Mouse (Mus musculus) brain, embryonic 18.5 days (tissue): ENCODE measurements at regions not wholly inside any gene's neighbourhood (a gene's known extent, or its start where the extent isn't known, plus 50 kb on each side); places are given as distances from the start of the nearest gene placed in this dataset.
"Not testable (repeated sequence)": the region's sequence is repeated elsewhere in the genome, so short reads cannot be mapped to it uniquely, and the experiment has no call there.

ENCODE experiments used
- DNase-seq: peaks from one replicate; pipeline ENCODE4 v3.0.0-alpha.2; 2012; ENCODE audit warnings: low read depth, low spot score

DNA sequence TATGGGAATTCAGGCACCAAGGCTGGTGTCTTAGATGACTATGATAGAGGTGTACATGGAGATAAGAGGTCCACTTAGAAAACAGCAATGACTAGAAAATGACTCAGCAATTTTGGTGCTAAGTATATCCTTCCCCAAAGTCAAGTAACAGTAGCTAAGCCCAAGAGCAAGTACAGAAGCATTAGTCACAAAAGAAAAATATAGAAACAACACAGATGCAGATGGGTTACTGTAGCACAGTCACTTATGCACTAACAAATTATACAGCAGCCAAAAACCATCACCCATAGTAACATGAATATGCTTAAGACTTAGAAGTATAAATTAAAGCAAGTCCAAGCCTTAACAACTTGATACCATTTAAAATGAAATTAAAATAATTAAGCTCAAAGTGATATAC lies 378.5 kb upstream of the Meis2 start:
- no peak for DNase-seq

DNA sequence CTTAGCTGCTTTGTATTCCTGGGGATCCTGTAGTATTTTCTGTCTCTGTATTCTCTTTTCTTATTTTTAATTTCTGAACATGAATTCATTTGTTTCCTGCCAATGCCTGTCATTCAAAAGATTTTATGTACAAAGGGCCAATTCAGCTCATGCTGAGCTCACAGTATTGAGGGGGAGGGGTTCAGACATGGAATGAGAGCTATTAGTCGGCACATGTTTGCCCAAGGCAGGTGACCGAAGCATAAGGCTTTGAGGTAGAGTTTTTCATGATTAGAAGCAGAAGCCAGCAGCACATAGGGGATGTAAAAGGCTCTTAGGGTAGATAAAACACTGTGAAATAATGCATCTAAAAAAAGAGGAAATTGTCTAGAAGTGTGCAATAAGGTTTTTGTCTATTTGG lies 374.6 kb upstream of the Meis2 start:
- DNase-seq, result no peak

DNA sequence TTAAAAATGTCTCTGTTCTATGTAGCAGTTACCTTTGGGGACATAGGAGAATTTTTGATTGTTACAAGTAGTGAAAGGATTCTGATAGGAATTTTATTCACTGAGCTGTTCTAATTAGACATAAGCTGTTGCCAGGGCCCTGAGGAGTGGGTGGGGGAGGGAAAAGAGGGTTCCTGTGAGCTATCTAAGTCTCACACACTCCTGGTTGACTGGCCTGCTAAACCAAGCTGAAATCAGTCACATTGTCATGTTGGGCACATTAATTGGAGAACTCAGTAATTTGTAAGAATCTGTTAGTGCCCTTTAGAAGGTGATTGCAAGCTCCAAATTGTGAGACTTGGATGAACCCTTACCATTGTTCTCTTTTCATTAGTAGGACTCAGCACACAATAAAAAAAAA lies 367.8 kb upstream of the Meis2 start:
- DNase-seq, result no peak

DNA sequence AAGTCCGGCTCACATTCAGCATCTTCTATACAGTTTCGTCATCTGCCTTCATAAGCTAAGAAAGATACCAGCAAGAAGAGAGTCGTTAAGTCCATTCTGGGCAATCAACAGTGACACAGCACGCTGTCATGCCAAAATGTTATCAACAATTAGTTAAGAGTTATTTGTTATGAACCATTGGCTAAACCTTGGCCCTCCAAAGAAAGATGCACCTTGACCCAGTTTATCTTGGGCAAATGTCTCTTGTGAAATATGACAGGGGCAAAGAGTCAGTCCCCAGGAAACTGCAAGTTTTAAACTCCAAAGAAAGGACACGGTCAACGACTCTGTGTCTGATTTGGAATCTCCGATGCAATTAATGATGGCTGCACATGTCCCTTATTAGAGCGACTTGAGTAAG lies 358.5 kb upstream of the Meis2 start:
- no peak for DNase-seq

DNA sequence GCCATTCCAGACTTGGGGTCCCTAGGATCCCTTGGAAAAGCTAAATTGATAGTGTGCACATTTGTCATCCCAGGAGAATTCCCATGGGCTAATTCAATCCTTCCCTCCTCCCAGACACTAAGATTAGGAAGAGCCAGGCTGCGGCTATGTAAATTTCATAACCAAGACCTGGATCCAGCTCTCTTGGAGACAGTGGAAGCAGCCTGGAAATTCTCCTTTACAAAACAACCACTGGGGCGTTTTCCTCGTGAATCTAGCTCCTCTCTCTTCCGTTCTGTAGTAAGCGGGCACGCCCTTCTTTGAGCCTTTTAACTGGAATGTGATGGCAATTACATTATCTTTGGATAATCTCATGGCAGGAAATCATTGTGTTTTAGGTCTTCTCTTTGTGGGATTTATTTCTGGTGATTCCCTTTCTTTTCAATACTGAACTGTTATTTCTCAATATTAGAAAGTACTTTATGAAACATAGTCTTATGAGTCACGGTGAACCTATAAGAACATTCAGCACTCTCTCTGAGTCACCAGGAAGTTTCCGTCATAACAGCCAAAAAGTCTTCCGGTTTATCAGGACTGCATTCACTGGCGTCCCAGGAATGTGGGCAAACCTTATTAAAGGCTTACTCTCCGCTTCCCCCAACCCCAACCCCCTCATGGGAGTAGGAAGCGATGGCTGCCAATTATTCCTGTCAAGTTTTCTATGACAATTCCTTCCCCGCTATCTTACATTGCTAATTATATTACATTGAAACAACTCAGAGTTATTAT lies 352.0 kb upstream of the Meis2 start:
- DNase-seq, result no peak

DNA sequence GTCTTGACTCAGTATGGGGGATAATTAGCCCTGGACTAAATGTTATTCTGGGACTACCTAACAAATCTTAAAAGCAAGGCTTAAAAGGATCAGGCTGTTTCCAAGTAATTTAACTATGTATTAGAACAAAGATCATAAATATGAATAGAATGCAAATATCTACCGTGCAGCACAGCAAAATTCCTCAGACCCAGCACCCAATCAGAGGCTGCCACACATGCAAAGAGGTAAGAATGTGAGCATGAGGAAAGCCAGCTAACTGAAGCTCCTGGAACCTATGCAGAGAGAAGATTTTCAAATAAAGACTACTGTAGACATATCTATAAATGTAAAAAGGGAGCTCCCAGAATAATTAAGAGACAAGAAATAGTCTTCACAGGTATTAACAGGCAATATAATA lies 350.1 kb upstream of the Meis2 start:
- no peak for DNase-seq

DNA sequence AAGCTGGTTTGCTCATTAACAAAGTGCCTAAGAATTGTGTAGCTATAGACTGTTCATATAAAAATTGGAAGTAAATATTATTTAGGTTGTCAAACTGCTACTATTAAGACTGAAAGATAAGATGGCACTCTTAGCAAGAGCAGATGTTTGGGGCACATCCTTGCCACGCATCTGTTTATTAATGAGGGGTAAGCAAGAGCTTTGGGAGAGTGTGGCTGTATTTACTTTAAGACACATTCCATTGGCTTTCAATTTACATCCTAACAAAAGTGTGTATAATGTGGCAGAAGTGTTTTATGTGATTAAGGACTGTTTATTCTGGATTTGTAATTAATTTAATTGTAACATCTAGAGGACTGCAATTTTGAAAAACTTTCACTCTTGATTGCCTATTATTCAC lies 336.5 kb upstream of the Meis2 start:
- DNase-seq, result no peak

DNA sequence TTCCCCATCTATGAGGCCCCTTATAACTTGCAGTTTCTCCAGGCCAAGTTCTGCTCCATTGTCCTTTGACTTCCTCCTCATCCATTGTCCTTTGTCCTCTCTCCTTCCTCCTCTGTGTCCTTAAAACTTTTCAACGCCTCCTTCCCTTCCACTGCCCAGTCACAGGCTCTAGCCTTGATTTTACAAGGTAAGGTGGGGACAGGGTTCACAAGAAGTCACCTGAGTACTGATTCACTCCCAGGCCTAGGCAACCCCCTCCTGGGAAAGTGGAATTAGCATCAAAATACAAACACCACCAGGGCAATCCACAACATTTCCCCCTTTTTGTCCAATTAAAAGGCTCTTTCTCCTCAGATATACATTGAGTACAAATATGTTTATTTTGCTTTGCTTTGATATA lies 334.3 kb upstream of the Meis2 start:
- no peak for DNase-seq

DNA sequence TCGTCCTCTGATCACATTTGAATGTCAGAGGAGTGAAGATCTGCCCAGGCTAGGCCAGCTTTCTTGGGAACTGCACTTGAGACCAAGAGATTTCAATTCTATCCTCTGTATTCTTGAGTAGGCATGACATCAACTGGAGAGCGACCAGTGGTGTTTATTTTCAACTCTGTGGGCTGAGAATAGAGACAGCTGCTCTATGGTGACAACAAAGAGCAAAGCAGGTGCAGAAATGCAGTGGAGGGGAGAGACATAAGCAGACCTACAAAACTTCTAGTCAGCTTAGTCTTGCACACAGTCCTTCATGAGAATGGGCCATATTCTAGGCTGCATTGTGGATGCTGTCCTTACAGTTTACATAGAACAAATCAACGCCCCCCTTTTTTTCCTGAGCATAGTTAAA lies 303.2 kb upstream of the Meis2 start:
- DNase-seq, result no peak

DNA sequence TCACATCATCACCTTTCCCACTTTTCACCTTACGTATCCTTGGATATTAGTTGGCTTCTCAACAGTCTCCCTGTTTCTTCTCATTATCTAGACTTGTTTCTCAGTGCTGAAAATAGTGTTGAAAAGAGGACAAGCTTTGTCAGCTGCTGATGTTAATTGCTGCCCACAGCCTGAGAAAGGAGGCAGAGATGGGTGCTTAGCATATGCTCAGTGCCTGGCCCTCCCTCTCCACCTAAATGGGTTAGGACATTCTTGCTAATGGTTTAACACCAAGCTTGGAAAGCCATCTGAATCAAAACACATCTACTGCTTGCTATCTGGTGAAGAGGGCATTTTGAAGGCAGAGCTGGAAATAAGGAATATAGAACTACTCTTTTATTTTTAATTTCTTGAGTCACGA lies 298.5 kb upstream of the Meis2 start:
- DNase-seq, result no peak

DNA sequence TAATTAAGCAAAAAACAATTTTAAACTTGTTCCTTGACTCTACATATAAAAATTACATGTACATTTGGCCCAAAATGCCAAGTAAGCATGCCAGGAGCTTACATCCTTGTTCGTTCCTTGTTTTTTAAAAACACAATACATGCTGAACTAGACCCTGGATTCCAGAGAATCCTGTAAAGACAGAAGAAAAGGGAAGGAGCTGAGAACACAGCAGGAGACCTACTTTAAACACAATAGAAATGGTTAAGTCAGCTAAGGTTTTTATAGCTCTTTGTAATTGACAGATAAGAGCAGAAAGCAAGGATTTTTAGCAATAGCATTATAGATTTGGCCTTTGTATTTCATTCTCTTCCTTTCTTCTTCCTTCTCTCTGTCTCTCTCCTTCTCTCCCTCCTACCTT lies 292.5 kb upstream of the Meis2 start:
- DNase-seq, result no peak

DNA sequence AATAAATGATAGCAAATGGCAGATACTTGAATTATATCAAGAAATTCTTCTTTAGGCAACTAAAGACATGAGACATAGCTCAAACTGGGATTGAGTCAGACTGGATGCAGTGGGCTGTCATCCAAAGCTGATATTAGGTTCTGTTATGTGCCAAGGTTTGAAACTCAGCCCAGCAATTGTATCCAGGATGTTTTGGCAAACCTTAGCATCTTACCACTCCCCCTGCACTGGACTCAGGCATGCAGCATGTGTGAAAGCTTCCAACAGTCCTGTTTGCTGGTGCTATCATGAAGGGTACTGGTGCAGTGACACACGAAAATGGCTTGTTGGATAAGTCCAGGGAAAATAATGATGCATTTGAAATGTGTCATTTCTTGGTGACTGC lies 282.9 kb upstream of the Meis2 start:
- DNase-seq, result no peak

DNA sequence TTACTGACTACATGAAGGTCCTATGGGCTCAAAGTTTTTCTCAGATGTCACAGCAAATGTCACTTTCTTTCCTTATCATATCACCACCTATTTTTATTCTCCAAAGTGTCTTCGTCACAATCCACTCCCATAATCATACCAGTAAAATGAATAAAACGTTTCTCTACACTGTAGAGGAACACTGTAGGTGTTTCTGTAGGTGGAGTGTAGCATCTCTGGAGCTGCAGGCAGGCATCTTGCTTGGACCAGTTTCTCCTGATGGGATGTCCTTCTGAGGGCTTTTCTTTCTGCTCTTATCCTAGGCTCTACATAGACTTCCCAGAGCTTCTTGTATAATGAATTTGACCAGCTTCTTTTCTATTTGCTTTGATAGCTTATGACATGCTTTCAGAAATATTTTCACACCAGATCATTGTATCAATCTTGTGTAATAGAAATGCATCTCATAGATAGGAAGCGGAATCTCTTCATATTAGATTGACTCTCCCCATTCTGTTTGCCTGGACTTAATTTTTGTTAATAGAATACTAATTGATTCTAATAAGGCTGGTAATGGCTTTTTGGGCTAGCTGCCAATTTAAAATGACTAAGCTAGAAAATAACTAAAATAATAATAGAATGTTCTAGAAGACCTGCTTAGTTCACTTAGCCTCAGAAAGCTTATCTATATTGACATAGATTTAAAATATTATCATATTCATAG lies 282.3 kb upstream of the Meis2 start:
- no peak for DNase-seq

DNA sequence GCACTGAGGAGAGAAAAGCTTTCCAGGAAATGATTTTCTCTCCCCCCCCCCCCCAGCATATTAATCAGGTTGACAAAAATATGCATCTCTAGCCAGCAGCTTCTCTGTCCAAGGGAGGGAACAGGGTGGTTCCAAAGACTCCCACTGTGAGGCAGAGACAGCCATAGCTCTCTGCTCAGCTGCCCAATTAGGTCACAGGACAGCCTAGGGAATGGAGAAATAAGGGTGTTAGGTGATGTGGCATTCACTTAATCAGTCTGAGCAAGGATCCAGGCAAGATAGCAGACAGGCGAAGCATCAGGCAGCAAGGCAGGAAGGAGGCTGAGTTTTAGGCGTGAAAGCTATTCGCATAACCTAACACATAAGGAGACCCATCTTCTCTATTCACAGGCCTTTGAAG lies 266.2 kb upstream of the Meis2 start:
- no peak for DNase-seq

DNA sequence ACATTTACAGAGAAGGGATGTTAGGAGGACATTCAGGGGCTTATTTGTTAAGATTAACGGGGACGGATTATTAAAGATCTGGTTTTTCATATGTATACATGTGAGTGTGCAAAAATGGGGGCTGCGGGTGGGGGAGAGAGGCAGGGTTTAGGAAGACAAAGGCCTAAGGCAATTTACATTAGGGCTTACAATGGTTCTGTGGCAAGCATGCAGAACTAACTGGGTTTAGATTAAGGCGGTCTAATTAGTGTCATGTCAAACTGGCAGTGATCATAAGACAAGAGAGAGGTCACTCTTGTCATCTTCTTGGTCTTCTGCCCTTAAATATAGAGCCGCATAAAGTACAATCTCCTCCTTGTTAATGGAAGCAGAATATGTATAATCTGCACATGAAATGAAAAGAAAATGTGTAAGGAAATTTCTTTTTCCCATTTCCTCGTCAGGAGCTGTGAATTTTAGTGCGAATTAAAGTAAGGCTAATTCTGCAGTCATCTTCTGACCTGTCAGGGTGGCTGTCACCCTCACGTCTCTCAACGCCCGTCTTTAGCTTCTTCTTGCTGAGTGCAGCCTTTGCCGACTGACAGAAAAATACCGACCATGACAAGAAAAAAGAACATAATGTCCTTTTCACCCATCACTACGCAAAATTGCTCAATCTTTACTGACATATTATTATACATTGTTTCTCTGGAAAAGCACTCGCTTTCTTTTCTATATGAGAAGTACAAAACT lies 256.6 kb upstream of the Meis2 start:
- DNase-seq, result no peak

DNA sequence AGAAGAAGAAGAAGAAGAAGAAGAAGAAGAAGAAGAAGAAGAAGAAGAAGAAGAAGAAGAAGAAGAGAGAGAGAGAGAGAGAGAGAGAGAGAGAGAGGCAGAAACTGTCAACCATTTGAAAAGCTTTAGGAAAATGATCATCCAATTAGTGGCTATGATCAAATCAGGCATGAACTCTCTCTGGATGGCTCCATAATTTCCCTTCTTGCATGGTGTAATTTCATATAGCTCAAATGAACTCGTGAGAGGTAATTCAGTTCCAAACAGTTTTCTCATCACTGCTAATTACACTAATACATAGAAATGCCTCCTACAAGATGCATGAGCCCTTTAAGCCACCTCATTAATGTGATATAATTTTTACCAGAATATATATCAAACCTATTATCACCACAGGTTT lies 233.9 kb upstream of the Meis2 start:
- DNase-seq, result no peak

DNA sequence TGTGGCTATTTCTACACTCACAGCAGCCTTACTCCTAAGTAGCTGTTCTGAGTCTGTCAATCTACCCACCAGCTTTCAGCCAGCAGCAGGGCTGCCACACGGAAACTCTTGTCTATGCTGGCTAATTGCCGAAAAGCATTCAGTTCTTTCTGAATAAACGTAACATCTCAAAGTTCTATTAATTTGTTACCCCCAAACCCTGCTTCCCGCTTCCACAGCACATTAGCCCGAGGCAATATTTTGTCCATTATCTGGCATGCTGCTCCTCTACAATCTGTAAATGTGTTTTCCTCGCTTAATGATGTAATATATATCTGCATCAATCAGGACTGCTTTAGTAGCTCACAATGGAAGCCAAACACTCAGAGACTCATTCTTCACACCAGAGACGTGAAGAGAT lies 224.2 kb upstream of the Meis2 start:
- no peak for DNase-seq

DNA sequence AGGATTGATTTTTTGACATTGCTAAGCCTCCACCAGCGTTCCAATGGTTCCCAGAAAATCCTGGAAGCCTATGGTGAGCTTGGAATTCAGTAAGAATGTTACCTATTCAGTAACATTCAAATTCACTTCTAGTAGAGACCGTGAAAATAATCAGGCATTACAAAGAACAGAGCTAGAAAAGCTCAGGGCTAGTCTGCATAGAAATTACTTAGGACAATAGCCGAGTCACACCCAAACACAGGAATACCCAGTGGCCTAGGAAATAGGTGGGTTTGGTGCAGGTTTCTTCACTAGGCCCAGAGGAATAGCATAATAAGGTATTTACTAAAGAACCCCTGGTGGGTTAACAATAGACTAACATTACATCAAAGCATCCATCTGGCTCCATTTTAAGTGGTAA lies 177.6 kb upstream of the Meis2 start:
- DNase-seq, result not testable (repeated sequence)

DNA sequence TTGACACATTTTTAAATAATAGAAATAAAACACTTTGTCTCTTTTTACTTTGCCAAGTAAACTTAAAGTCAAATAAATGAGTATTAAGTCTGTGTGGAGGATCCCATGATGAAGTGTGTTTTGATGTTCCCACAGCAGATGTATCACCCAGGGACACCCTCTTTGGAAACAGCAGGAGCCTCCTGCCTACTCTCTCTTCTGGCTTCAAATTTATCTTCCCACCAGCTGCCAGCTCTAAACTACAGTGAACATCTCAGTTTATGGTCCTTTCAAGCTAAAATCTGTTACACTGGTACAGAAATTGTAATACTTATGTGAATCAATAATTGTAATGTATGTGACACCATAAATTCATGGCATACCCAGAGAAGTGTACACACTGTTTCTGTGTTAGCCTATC lies 171.1 kb upstream of the Meis2 start:
- no peak for DNase-seq

DNA sequence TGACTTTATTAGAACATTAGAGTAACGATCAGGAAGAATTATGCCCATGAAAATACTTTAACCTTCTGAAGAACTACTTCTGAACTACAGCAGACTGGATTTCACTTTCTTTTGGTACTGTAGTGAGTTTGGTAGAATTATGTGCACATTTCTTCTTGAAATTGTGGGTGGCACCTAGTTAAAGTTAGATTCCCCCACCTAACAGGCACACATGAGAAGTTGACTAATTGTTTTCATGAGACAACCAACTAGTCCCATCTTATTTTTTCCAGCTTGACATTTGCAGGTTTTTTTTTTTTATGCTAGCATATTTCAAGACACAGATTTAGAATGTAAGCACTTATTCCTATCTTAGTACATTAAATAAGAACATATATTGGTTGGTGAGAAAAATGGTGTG lies 167.2 kb upstream of the Meis2 start:
- DNase-seq, result no peak

DNA sequence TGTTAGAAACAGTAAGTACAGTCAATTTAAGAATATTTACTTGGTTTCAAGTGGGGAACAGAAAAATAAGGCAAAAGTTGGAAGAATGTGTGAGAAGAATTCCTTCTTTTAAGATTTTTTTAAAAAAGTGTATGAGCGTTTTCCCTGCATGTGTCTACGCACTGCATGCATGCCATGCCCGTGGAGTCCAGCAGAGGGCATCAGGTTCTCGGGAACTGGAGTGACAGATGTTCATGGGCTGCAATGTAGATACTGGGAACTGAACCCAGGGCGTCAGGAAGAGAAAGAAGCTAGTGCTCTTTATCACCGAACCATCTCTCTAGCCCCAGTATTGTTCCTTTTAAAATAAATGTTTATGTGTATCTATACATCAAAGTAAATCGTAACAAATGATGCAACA lies 150.8 kb upstream of the Meis2 start:
- no peak for DNase-seq

DNA sequence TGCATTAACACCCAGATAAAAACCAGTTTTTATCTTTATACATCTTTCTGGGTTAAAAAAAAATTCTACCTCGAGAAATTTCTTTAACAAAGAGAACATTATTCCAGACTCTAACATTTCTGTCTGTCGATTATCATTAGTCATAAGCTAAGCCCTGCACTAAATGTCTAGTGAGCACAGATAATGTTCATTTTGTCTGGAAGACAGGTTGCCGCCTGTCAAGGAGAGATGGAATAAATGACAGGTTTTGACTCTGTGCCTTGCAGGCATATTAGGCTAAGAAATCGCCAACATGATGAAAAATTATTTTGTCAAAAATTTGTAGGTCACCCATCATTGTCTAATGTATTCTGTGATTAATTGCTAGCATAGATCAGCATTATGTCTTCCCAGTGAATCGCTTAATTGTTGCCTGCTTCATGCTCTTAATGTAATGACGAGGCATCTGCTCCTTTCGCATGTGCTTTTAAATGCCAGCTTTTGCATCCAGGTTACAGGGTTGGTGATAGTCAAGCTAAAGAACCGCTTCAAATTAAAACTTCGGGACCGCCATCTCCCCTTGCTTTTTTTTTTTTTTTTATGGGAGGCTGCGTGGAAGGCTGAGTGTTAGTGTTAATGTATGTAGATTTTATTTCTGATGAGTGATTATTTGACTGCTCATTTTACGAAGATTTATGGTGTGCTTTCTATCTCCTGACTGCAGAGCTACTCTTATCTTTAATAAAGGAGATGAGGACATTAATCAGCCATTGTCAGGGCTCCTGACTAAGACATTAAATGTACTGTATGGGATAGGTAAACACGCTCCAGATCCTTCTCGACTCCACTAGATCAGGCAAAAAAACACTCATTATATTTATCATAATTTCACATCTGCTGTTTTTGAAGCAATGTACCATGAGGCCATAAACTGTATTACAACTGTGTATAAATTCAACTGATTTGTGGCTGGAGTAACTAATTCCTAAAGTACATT lies 135.9 kb upstream of the Meis2 start:
- DNase-seq, result peak; percentile 39
